ENCODE assay signal across 8 mouse cellular contexts in the genomic region with DNA sequence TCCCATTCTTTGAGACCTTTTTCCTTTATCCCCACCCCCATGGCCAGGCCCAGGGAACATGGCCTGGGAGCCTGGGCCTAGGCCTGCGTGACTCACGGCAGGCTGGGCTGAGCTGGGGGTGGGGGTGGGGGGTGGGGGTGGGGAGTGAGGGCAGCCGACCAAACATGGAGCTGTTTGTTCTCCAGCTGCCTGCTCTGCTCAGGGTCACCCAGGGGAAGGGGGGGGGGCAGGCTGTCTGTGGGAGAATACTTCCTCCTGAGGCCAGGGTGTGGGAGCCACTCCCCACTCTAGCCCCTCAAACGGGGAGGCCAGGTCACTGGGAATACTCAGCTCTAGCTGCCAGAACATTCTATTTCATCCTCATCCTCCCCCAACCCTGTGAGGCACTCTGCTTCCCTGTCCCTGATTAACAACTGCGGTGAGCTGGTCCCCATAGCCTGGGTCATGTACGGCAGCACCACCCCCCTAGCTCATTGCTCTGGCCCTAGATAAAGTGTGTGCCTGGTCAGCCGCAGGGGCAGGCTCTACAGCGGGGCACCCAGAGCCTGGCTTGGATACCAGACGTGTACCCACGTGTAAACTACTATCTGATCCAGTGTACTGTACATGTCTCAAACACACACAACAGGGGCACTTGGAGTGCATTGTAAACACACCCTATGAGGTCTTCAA. TPM values are rescaled to one million over a fixed set of nuclear protein-coding genes. Genes with fewer than 3 reads are reported as not detected.
A peak's percentile ranks its signal among the peaks of the same experiment; 100 is the strongest.
DNase-seq lines count a peak whose midpoint lies in the region; ATAC-seq and TF ChIP-seq lines count a peak whose summit lies in the region.
"Had no signal": no experiment of that assay in that cellular context is flagged by ENCODE, and none has a peak within 500 bp of the region (broad histone marks: within the 10 kb centered on the region; RNA-seq: fewer than 3 reads in every experiment).

No protein-coding gene starts in this region.

- H3K36me3 ChIP-seq in heart, embryonic 13.5 days: 0 out of 2 replicates have a peak, but pooled peaks cover 5% of the 10 kb centered on the region
- no peaks in the 10 kb centered on the region for H3K36me3 ChIP-seq in liver, embryonic 12.5 days
- no peaks in the 10 kb centered on the region for H3K36me3 ChIP-seq in stomach, postnatal 0 days (ENCODE audit: control insufficient read depth, insufficient read depth, low read length)

- no peak for ATAC-seq in heart, embryonic 13.5 days (ENCODE audit: extremely low read depth, insufficient number of reproducible peaks, low FRiP score, low TSS enrichment)
- peak; percentile 61 for ATAC-seq in liver, embryonic 12.5 days
- ATAC-seq in stomach, postnatal 0 days (ENCODE audit: low FRiP score, low TSS enrichment): peak; percentile 78

- peaks cover 69% of the 10 kb centered on the region for H3K4me1 ChIP-seq in heart, embryonic 13.5 days
- H3K4me1 ChIP-seq in liver, embryonic 12.5 days: peaks cover 35% of the 10 kb centered on the region
- H3K4me1 ChIP-seq in stomach, postnatal 0 days (replicated peaks; ENCODE audit: control insufficient read depth, insufficient read depth): peaks cover 3% of the 10 kb centered on the region

- peak; percentile 53 for DNase-seq in ovary, adult 18-20 months (ENCODE audit: low spot score)
- no peak for DNase-seq in ovary, postnatal 10 days (ENCODE audit: low spot score)
- peak; percentile 69 for DNase-seq in stomach, postnatal 0 days (ENCODE audit: low spot score)
- DNase-seq in frontal cortex, postnatal 14 days (ENCODE audit: low spot score in 2 of 2): no peak
- DNase-seq in B cell, adult 2 months: no peak

- peak overlapping the region; percentile 27 for H3K4me2 ChIP-seq in heart, embryonic 13.5 days
- no peak overlapping the region for H3K4me2 ChIP-seq in liver, embryonic 12.5 days
- H3K4me2 ChIP-seq in stomach, postnatal 0 days (replicated peaks; ENCODE audit: low read depth): peak overlapping the region; percentile 14; the same call in 1 of the 2 replicates

- peak overlapping the region; percentile 81 for H3K27ac ChIP-seq in heart, embryonic 13.5 days (replicated peaks)
- peak overlapping the region; percentile 23; the same call in 1 of the 2 replicates for H3K27ac ChIP-seq in liver, embryonic 12.5 days
- peak overlapping the region; percentile 77 for H3K27ac ChIP-seq in stomach, postnatal 0 days (replicated peaks)

- no peak for TF ChIP-seq EP300 in stomach, postnatal 0 days (optimal IDR thresholded peaks at IDR 0.05)

- TF ChIP-seq CTCF in stomach, postnatal 0 days (IDR thresholded peaks at IDR 0.05; ENCODE audit: low read depth): no peak

- no peaks in the 10 kb centered on the region for H3K9me3 ChIP-seq in heart, embryonic 13.5 days
- H3K9me3 ChIP-seq in liver, embryonic 12.5 days (replicated peaks): no peaks in the 10 kb centered on the region
- no peaks in the 10 kb centered on the region for H3K9me3 ChIP-seq in stomach, postnatal 0 days (ENCODE audit: control insufficient read depth, low read length)

- peak overlapping the region; percentile 61 for H3K9ac ChIP-seq in heart, embryonic 13.5 days
- no peak overlapping the region for H3K9ac ChIP-seq in liver, embryonic 12.5 days
- H3K9ac ChIP-seq in stomach, postnatal 0 days (ENCODE audit: low read length): peak overlapping the region; percentile 41

- no peaks in the 10 kb centered on the region for H3K27me3 ChIP-seq in heart, embryonic 13.5 days (replicated peaks)
- 0 out of 2 replicates have a peak, but pooled peaks cover 8% of the 10 kb centered on the region for H3K27me3 ChIP-seq in liver, embryonic 12.5 days (replicated peaks)
- H3K27me3 ChIP-seq in stomach, postnatal 0 days (ENCODE audit: control insufficient read depth, insufficient read depth, low read length): no peaks in the 10 kb centered on the region

- 5% methylated on average over 10 of the region's 10 CpGs for WGBS in heart, embryonic 13.5 days
- WGBS in liver, embryonic 12.5 days (ENCODE audit: insufficient replicate concordance): 11% methylated on average over 10 of the region's 10 CpGs
- WGBS in stomach, postnatal 0 days: 3% methylated on average over 8 of the region's 10 CpGs

- no peak overlapping the region for H3K4me3 ChIP-seq in heart, embryonic 13.5 days
- no peak overlapping the region for H3K4me3 ChIP-seq in liver, embryonic 12.5 days
- no peak overlapping the region for H3K4me3 ChIP-seq in stomach, postnatal 0 days (ENCODE audit: low read depth, low read length)

RNA-seq across cellular contexts. Expression of a gene that starts 28.2 kb away (rescaled TPM):
- 6.5 and 8.1 TPM in 2 replicates for polyA plus RNA-seq in heart, embryonic 13.5 days (2015; fragmentation: Nextera tagmentation; extraction: Ambion mirVana)
- polyA plus RNA-seq in liver, embryonic 12.5 days (2016; fragmentation: Nextera tagmentation; extraction: Ambion mirVana): 1.2 and 1.6 TPM in 2 replicates
- 1.5 and 1.7 TPM in 2 replicates for polyA plus RNA-seq in stomach, postnatal 0 days (2015; fragmentation: Nextera tagmentation; extraction: Ambion mirVana)

RNA-seq across cellular contexts. Expression of a gene that starts 36.3 kb away (rescaled TPM):
- polyA plus RNA-seq in heart, embryonic 13.5 days (2015; fragmentation: Nextera tagmentation; extraction: Ambion mirVana): 0.78 TPM in 1 of 2 replicates, not detected in the other
- 0.42 and 0.69 TPM in 2 replicates for polyA plus RNA-seq in liver, embryonic 12.5 days (2016; fragmentation: Nextera tagmentation; extraction: Ambion mirVana)
- polyA plus RNA-seq in stomach, postnatal 0 days (2015; fragmentation: Nextera tagmentation; extraction: Ambion mirVana): 0.16 and 0.27 TPM in 2 replicates
- polyA plus RNA-seq: gonadal fat pad, adult 2 months had no signal

RNA-seq across cellular contexts. Expression of a gene that starts 39.3 kb away (rescaled TPM):
- not detected in 2 replicates for polyA plus RNA-seq in heart, embryonic 13.5 days (2015; fragmentation: Nextera tagmentation; extraction: Ambion mirVana)
- polyA plus RNA-seq in liver, embryonic 12.5 days (2016; fragmentation: Nextera tagmentation; extraction: Ambion mirVana): 0.29 TPM in 1 of 2 replicates, not detected in the other
- polyA plus RNA-seq in stomach, postnatal 0 days (2015; fragmentation: Nextera tagmentation; extraction: Ambion mirVana): 18.1 and 18.5 TPM in 2 replicates

RNA-seq across cellular contexts. Expression of a gene that starts 49.1 kb away (rescaled TPM):
- 0.23 and 0.47 TPM in 2 replicates for polyA plus RNA-seq in heart, embryonic 13.5 days (2015; fragmentation: Nextera tagmentation; extraction: Ambion mirVana)
- polyA plus RNA-seq in liver, embryonic 12.5 days (2016; fragmentation: Nextera tagmentation; extraction: Ambion mirVana): not detected in 2 replicates
- polyA plus RNA-seq in stomach, postnatal 0 days (2015; fragmentation: Nextera tagmentation; extraction: Ambion mirVana): 0.06 TPM in 1 of 2 replicates, not detected in the other

RNA-seq across cellular contexts. Expression of a gene that starts 60.0 kb away (rescaled TPM):
- polyA plus RNA-seq in heart, embryonic 13.5 days (2015; fragmentation: Nextera tagmentation; extraction: Ambion mirVana): not detected in 2 replicates
- not detected in 2 replicates for polyA plus RNA-seq in liver, embryonic 12.5 days (2016; fragmentation: Nextera tagmentation; extraction: Ambion mirVana)
- 0.62 and 0.75 TPM in 2 replicates for polyA plus RNA-seq in stomach, postnatal 0 days (2015; fragmentation: Nextera tagmentation; extraction: Ambion mirVana)

Comparison
In these comparisons a context has a peak if more than half of its experiments do, and no peak if none do; other contexts are left out.
1. DNase-seq: peak in ovary, adult 18-20 months (single experiment) and stomach, postnatal 0 days (single experiment); none in ovary, postnatal 10 days (single experiment), frontal cortex, postnatal 14 days (0 of 2) and B cell, adult 2 months (0 of 2).
2. H3K27ac ChIP-seq: peak in every context shown above with its lines; median percentile 81 in heart, embryonic 13.5 days; 77 in stomach, postnatal 0 days; 23 in liver, embryonic 12.5 days.
3. RNA of a gene that starts 39.3 kb away (polyA plus RNA-seq): 18.1 to 18.5 TPM in stomach, postnatal 0 days; 0.29 TPM in liver, embryonic 12.5 days and not detected in heart, embryonic 13.5 days; every median in the first group is over 10 times any median in the second.